Comparison of ENCODE assay signal across 8 mouse cellular contexts in the genomic region with DNA sequence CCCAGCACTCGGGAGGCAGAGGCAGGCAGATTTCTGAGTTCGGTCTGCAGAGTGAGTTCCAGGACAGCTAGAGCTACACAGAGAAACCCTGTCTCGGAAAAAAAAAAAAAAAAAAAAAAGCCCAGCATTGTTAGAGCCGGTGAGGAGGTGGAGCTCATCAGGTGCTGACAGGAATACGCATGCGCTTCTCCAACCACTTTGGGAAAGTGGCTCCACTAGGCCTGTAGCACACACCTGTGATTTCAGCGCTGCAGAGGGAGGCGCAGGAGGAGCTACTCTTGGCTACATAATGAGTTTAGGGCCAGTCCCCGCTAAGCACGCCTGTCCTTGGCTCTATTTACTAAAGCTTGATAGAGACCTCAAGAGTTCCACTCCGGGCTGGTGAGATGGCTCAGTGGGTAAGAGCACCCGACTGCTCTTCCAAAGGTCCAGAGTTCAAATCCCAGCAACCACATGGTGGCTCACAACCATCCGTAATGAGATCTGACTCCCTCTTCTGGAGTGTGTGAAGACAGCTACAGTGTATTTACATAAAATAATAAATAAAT. TPM values are rescaled to one million over a fixed set of nuclear protein-coding genes. Genes with fewer than 3 reads are reported as not detected.
A peak's percentile ranks its signal among the peaks of the same experiment; 100 is the strongest.
DNase-seq lines count a peak whose midpoint lies in the region; ATAC-seq and TF ChIP-seq lines count a peak whose summit lies in the region.
"Not testable (repeated sequence)": the region's sequence is repeated elsewhere in the genome, so short reads cannot be mapped to it uniquely, and the experiment has no call there.

No protein-coding gene starts in this region.

- not testable (repeated sequence) for TF ChIP-seq POLR2A in MEL (IDR thresholded peaks at IDR 0.05; ENCODE audit: control insufficient read depth in 1 of 2, insufficient read depth in 1 of 2, low read depth in 1 of 2, low read length in 2 of 2, poor library complexity in 1 of 2); embryonic fibroblast, embryonic 13.5 days (IDR thresholded peaks at IDR 0.05; ENCODE audit: low read depth, low read length); myocyte (IDR thresholded peaks at IDR 0.05; ENCODE audit: insufficient read length, low read depth)

- H3K4me1 ChIP-seq in MEL (ENCODE audit: control insufficient read depth in 1 of 2, insufficient read depth in 2 of 2, low read length in 2 of 2), result peaks cover 2 to 21% of the 10 kb centered on the region in 2 experiments; a peak in 3 of 4 replicates
- H3K4me1 ChIP-seq in embryonic fibroblast, embryonic 13.5 days (ENCODE audit: control insufficient read depth, insufficient read depth, low read length), result not testable (repeated sequence)
- peaks cover 29% of the 10 kb centered on the region for H3K4me1 ChIP-seq in kidney, embryonic 15.5 days
- H3K4me1 ChIP-seq in liver, embryonic 14.5 days (replicated peaks; ENCODE audit: control insufficient read depth in 2 of 2, insufficient read depth in 2 of 2, low read length in 1 of 2), result peaks cover 12 to 19% of the 10 kb centered on the region in 2 experiments
- H3K4me1 ChIP-seq in lung, embryonic 15.5 days, result peaks cover 37% of the 10 kb centered on the region

- not testable (repeated sequence) for TF ChIP-seq EP300 in MEL (IDR thresholded peaks at IDR 0.05; ENCODE audit: low read depth in 1 of 2, low read length in 2 of 2); liver, embryonic 14.5 days (IDR thresholded peaks at IDR 0.05; ENCODE audit: low read depth)

- peak overlapping the region; percentile 70 to 74 for H3K4me3 ChIP-seq in MEL (ENCODE audit: control insufficient read depth in 1 of 2, insufficient read depth in 1 of 2, low read depth in 2 of 2, low read length in 2 of 2)
- H3K4me3 ChIP-seq in embryonic fibroblast, embryonic 13.5 days (ENCODE audit: insufficient read depth, low read length); kidney, embryonic 15.5 days (replicated peaks); liver, embryonic 14.5 days (ENCODE audit: insufficient read depth in 1 of 2, low read depth in 2 of 2, low read length in 2 of 2); lung, embryonic 15.5 days: not testable (repeated sequence)
- peak overlapping the region; percentile 94 for H3K4me3 ChIP-seq in myocyte

- ATAC-seq in kidney, embryonic 15.5 days (replicated peaks; ENCODE audit: low FRiP score); liver, embryonic 14.5 days (ENCODE audit: insufficient read depth); lung, embryonic 15.5 days (ENCODE audit: borderline replicate concordance, extremely low read depth, low FRiP score, low TSS enrichment): not testable (repeated sequence)

- not testable (repeated sequence) for TF ChIP-seq RAD21 in MEL (IDR thresholded peaks at IDR 0.05; ENCODE audit: low read depth, low read length)

- not testable (repeated sequence) for H3K9me3 ChIP-seq in MEL (replicated peaks; ENCODE audit: insufficient read depth, low read length); kidney, embryonic 15.5 days (replicated peaks); liver, embryonic 14.5 days (ENCODE audit: control insufficient read depth, low read length); lung, embryonic 15.5 days

- not testable (repeated sequence) for H3K4me2 ChIP-seq in kidney, embryonic 15.5 days
- peak overlapping the region; percentile 88; the same call in 1 of the 2 replicates for H3K4me2 ChIP-seq in liver, embryonic 14.5 days (ENCODE audit: low read depth)
- H3K4me2 ChIP-seq in lung, embryonic 15.5 days, result peak overlapping the region; percentile 84; the same call in 1 of the 2 replicates
- H3K4me2 ChIP-seq in myocyte (ENCODE audit: low read depth), result peak overlapping the region; percentile 93

- not testable (repeated sequence) for H3K27me3 ChIP-seq in MEL (ENCODE audit: control insufficient read depth in 1 of 2, insufficient read depth in 2 of 2, low read length in 2 of 2); kidney, embryonic 15.5 days; liver, embryonic 14.5 days (ENCODE audit: control insufficient read depth, insufficient read depth, low read length); lung, embryonic 15.5 days; myocyte (ENCODE audit: control insufficient read depth, insufficient read depth, insufficient read length)

- DNase-seq in A20 (ENCODE audit: low read depth, low spot score) (peak; percentile 84), MEL (ENCODE audit: low read depth, low spot score) (peak; percentile 82)
- not testable (repeated sequence) for DNase-seq in liver, embryonic 14.5 days (ENCODE audit: low read depth in 3 of 3, low spot score in 3 of 3)
- peak; percentile 70 for DNase-seq in yolk sac, embryonic 10.5 days (ENCODE audit: low spot score)

- peak overlapping the region; percentile 17 for H3K27ac ChIP-seq in MEL (ENCODE audit: control insufficient read depth, low read depth, low read length)
- peak overlapping the region; percentile 97 for H3K27ac ChIP-seq in embryonic fibroblast, embryonic 13.5 days (ENCODE audit: insufficient read depth, low read length)
- H3K27ac ChIP-seq in kidney, embryonic 15.5 days, result peak overlapping the region; percentile 98
- not testable (repeated sequence) for H3K27ac ChIP-seq in liver, embryonic 14.5 days
- H3K27ac ChIP-seq in lung, embryonic 15.5 days, result peak overlapping the region; percentile 97; the same call in 1 of the 2 replicates

- H3K9ac ChIP-seq in MEL (ENCODE audit: control insufficient read depth, low read depth, low read length, poor library complexity, severe bottlenecking), result peak overlapping the region; percentile 75
- not testable (repeated sequence) for H3K9ac ChIP-seq in kidney, embryonic 15.5 days; liver, embryonic 14.5 days (replicated peaks); lung, embryonic 15.5 days

- H3K36me3 ChIP-seq in MEL (ENCODE audit: control insufficient read depth in 1 of 2, insufficient read depth in 2 of 2, low read length in 2 of 2), result peaks cover 0 to 18% of the 10 kb centered on the region in 2 experiments; a peak in 2 of 4 replicates
- H3K36me3 ChIP-seq in kidney, embryonic 15.5 days; liver, embryonic 14.5 days (replicated peaks; ENCODE audit: control insufficient read depth, insufficient read depth, low read depth); lung, embryonic 15.5 days; myocyte (ENCODE audit: control insufficient read depth, insufficient read depth): not testable (repeated sequence)

- not testable (repeated sequence) for TF ChIP-seq CTCF in MEL (IDR thresholded peaks at IDR 0.05 in 2 of 3, conservative IDR thresholded peaks at IDR 0.05 in 1 of 3; ENCODE audit: control insufficient read depth in 1 of 3, insufficient read depth in 1 of 3, low read depth in 2 of 3, low read length in 3 of 3, poor library complexity in 1 of 3, severe bottlenecking in 1 of 3); embryonic fibroblast, embryonic 13.5 days (IDR thresholded peaks at IDR 0.05; ENCODE audit: borderline replicate concordance, insufficient read depth, low read length); liver, embryonic 14.5 days (IDR thresholded peaks at IDR 0.05; ENCODE audit: low read depth)

- H3K79me2 ChIP-seq in MEL (ENCODE audit: control insufficient read depth, insufficient read depth, low read length, poor library complexity) (peaks cover 30% of the 10 kb centered on the region), myocyte (ENCODE audit: control insufficient read depth, insufficient read depth) (peaks cover 33% of the 10 kb centered on the region)

- WGBS in kidney, embryonic 15.5 days, result 68% methylated on average over 13 of the region's 13 CpGs
- 67% methylated on average over 12 of the region's 13 CpGs for WGBS in liver, embryonic 14.5 days (ENCODE audit: insufficient replicate concordance)
- WGBS in lung, embryonic 15.5 days, result 53% methylated on average over 13 of the region's 13 CpGs

- not testable (repeated sequence) for H3ac ChIP-seq in myocyte (ENCODE audit: control insufficient read depth, insufficient read length)

TF ChIP-seq in MEL, 35 proteins besides CTCF, POLR2A, EP300 and RAD21:
- TF ChIP-seq ELF1 (IDR thresholded peaks at IDR 0.05; ENCODE audit: low read depth, low read length) (0 out of 2 replicates have a peak, but pooled peaks have one; percentile 7), TBP (IDR thresholded peaks at IDR 0.05; ENCODE audit: low read depth, low read length) (peak; percentile 96), ZNF384 (IDR thresholded peaks at IDR 0.05; ENCODE audit: low read depth, low read length) (peak; percentile 97), NRF1 (IDR thresholded peaks at IDR 0.05; ENCODE audit: insufficient read depth, low read depth, low read length, poor library complexity, severe bottlenecking) (peak; percentile 74), ZKSCAN1 (IDR thresholded peaks at IDR 0.05; ENCODE audit: low read depth, low read length) (0 out of 2 replicates have a peak, but pooled peaks have one; percentile 48)

RNA-seq across cellular contexts. Expression of gene Myh9, which starts 1.6 kb away (rescaled TPM):
- 59.3 and 65.1 TPM in 2 replicates for total RNA-seq in MEL (2012; rRNA removed)
- polyA plus RNA-seq in MEL (2012; ENCODE audit: insufficient read depth in 1 of 2, insufficient read length in 2 of 2, low read depth in 1 of 2, low replicate concordance in 2 of 2, missing spikeins in 1 of 2), result 100 to 1,000 TPM; 158 to 176 TPM
- polyA plus RNA-seq in embryonic fibroblast, embryonic 13.5 days (2011; ENCODE audit: insufficient read length, low read depth, missing spikeins), result 718 and 1,071 TPM in 2 replicates
- polyA plus RNA-seq in kidney, embryonic 15.5 days (2015; fragmentation: Nextera tagmentation; extraction: Ambion mirVana), result 56.2 and 60.2 TPM in 2 replicates
- polyA plus RNA-seq in liver, embryonic 14.5 days (2012; rRNA removed), result 14.2 and 21.9 TPM in 2 replicates
- 21.3 and 23.1 TPM in 2 replicates for polyA plus RNA-seq in liver, embryonic 14.5 days (2014; fragmentation: Nextera tagmentation; extraction: Ambion mirVana)
- 62.5 and 67.7 TPM in 2 replicates for polyA plus RNA-seq in lung, embryonic 15.5 days (2015; fragmentation: Nextera tagmentation; extraction: Ambion mirVana)
- polyA plus RNA-seq in myocyte (2012; fragmentation: generic; extraction: Trizol), result 466 TPM
